Mouse (Mus musculus) left cerebral cortex, postnatal 25 days (tissue): ENCODE measurements at regions not wholly inside any gene's neighbourhood (a gene's known extent, or its start where the extent isn't known, plus 50 kb on each side); places are given as distances from the start of the nearest gene placed in this dataset.

ENCODE experiments used
- DNase-seq, 2 experiments: peaks; one replicate each; pipeline ENCODE4 v3.0.0; 2022; ENCODE audit warnings: low spot score in 2 of 2, mixed read lengths in 1 of 2
- intact Hi-C: fragments of 180-260 bp; cut with DNase I; formaldehyde crosslinking; loops from one replicate; pipeline ENCODE4 v1.15.1; 2025

DNA sequence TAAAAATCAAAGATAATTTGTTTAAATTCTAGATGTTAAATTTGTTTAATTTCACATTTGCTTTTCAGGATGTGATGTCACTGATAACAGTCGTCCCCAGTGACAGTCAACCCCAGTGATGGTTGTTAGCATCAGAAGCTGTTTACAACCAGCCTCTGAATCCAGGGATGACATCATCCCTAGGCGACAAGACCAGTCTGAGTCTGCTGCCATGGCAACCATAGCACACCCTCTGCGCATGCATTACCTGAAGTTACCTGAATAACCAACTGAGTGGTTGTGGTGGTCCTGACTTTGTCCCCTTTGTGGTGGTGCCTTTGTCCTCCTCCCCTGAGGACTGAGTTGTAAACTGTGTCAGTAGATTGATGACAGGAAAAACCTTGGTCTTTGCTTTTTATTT, 92.0 kb upstream of the Zfp644 start:
- intact Hi-C loops = no loop called here
- no peak for DNase-seq

- intact Hi-C loops = no loop called here
- DNase-seq = no peak
These were observed 88.0 kb upstream of the Zfp644 start for GRCm38 (mm10) chr5:106785065-106785464.

DNA sequence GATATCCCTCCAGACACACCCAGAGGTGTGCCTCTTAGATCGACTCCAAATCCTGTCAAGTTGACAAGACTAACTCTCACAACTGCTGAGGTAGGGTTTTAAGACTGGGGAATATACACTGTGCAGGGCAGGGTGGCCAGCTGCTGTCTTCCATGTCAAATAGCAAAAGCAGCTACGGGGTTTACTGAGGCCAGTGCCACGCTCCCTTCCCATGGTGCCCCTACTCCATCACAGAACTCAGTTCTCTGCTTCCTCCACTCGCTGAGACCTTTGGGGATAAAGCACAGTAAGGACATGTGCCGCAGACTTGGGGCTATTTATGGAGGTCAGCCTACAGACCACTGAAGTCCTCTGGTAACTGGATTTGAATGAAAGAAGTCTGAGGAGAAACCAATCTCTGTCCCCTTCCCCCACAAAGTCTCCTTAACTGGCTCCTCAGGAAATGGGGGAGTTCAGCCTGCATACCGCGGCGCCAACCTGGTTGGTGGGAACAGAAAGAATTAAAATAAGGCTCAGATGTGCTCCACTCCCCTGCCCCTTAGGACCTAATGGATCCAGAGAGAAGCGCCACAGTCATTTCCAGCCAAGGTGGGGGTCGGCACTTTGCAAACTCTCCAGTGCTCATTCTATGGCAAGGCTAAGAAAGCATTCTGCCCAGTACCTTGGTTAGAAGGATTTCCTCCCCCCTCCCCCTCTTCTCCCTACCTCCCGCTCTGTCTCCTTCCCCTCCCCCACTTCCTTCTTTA, 87.0 kb upstream of the Zfp644 start:
- intact Hi-C loops = no loop called here

DNA sequence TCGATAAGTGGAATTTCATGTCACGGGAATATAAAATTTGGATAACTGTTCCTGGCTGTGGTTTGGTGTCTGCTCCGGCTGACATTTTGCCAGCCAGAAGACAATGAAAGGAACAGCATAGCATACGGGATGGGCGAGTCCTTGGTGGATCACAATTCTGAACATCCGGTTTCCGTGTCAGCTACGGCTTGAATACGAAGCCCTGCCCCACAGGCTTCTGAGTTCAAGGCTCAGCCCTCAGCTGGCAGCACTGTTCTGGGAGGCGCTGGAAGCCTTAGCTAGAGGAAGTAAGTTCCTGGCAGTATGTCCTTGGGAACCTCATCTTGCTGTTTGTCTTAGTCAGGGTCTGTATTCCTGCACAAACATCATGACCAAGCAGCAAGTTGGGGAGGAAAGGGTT, 83.7 kb upstream of the Zfp644 start:
- intact Hi-C loops = no loop called here

More for the DNA sequence above, 87.0 kb upstream of the Zfp644 start:
- no peak for DNase-seq

DNA sequence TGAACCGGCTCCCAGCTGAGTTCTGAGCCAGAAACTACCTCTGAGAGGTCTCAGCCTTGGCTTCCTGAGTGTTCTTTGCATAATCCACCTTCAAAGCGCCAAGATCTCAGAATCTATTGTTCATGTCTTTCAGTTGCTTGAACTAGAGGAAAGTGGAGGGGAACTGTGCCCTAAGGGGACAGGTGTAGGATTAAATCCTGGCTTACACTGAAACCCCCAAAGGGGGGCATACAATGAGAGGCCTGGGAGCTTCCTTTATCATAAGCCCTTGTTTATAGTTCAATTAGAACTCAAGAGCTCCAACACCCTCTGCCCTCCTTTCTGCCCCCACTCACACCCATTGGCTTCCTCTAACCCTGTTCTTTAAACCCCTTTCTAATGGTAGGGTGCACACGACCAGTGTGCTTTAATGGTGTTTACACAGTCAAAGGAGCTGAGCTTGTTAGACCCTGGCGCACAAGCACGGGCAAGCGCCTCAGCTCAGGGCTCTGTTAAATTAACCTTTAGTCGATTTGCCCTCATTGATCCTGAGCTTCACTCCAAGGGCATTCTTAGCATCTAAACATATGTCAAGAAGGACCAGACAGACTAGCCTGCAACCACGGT, 81.2 kb upstream of the Zfp644 start:
- DNase-seq = no peak
- intact Hi-C loops = no loop called here

More for the DNA sequence above, 83.7 kb upstream of the Zfp644 start:
- DNase-seq = no peak

GRCm38 (mm10) chr5:106775010-106775693, 78.1 kb upstream of the Zfp644 start:
- intact Hi-C loops = no loop called here
- no peak for DNase-seq

DNA sequence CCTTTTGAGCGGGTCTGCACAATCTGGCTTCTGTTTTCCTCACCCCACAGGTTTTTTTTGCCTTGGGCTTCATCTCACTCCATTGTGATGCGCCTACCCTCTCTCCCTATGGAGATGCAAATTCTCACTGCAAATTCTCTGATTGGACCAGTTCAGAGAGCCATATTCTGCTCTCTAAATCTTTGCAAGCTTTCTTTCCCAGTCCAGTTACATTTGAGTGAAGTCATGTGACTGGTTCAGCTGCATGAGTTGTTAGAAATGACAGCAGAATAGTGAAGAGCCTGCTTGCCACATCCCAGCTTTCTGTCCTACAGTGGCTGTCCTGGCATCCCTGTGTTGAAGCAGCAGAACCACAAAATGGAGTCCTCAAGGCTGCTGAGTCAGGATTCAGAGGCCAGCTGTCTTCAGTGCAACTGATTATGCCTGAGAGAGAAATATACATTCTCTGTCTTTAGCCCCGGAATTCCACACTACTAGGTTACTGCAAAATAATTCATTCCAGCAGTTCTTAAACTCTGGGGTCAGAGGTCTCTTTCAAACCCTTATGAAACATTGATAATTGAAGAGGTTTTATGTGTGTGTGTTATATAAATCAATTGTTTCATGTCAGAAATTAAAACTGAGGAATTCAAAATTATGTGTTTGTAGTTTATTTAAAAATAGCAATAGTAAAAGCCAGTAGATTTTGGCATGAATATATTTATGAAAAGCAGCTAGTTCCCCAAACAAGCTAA, 76.3 kb upstream of the Zfp644 start:
- intact Hi-C loops = no loop called here
- peak in 1 of 2 experiments; percentile 14 for DNase-seq

DNA sequence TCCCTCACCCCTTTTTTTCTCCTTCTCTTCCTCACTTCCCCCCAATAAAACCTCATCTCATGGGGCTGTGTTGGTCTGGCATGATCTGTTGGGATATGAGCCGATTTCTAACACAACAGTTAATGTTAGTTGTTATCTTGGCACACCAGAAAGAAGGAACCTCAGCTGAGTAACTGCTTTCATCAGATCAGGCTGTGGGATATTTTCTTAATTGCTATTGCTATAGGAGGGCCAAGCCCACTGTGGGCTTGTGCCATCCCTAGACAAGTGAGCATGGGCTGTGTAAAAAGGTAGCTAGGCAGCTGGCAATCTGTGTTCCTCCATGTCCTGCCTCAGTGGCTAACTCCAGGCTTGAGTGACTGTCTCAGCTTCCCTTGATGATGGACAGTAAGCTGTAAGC, 73.9 kb upstream of the Zfp644 start:
- intact Hi-C loops = no loop called here

DNA sequence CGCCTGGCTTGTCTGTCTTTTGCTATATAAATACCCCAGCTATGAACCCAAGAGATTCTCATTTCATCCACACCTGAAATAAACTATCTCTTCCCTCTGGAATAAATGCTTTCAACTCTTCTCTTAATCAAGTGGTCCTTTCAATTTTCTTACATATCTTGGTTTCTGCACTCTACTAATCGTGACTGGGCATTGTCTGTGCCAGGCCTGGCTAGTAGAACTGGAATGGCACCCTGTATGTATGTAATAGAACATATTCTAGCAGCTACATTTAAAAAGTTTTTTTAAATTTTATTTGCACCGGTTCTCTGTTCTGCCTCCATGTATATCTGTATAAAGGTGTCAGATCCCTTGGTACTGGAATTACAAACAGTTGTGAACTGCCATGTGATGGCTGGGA, 68.2 kb upstream of the Zfp644 start:
- DNase-seq = no peak
- intact Hi-C loops = no loop called here

More for the DNA sequence above, 73.9 kb upstream of the Zfp644 start:
- DNase-seq = no peak

DNA sequence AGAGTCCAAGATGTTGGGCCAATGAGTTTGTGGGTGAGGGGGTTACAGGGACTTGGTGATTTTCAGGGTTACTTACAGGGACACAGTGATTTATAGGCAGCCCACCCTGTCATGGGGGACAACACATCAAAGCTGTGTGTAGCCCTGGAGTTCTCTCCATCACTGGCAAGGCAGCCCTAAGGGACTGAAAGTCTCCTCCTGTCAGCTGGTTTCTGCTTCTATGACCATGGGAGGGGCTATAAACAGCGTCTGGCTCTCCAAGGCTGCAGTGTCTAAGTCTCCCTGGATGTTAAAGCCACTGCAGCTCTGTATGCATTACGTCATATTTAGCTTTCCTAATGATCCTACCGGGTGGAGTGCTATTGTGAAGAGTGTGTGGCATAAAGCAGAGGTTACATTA, 66.2 kb upstream of the Zfp644 start:
- no peak for DNase-seq
- intact Hi-C loops = no loop called here

DNA sequence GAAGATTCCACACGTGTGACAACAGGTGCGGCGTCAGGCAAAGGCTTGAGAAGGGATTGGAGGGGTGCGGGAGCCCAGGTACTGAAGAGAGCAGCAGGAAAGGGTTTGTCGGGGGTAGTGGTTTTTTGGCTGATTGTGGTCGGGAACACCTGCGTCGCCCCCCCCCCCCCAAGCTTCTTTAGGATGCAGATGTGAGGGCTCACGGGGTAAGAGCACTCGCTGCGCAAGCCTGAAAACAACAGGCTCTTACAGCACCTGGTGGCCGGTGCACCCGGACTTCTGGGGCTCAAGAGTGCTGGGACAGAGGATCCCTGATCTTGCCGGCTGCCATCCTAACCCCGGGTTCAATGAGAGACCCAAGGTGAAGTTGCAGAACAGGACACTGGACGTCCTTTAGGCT, 60.9 kb upstream of the Zfp644 start:
- no peak for DNase-seq
- intact Hi-C loops = no loop called here

- DNase-seq = no peak
- intact Hi-C loops = no loop called here
These were observed 60.3 kb upstream of the Zfp644 start for GRCm38 (mm10) chr5:106757436-106757835.

DNA sequence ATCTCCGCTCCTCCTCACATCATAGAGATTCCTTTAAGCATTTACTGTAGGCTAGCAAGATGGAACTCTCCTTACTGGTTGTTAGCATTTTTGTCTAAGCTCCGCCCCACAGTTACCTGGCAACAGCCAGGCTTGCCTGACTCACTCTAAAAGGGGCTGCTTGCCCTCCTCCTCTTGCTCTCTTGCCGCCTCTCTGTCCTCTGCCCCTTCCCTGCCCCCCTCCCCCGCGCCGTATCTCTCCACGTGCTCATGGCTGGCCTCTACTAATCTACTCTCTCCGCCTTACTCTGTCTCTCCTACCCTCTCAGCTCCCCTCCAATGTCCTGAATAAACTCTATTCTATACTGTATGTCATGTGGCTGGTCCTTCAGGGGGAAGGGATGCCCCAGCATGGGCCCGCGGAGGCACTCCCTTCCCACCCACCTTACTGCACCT, 59.9 kb upstream of the Zfp644 start:
- DNase-seq = peak in 1 of 2 experiments; percentile 36
- intact Hi-C loops = no loop called here

DNA sequence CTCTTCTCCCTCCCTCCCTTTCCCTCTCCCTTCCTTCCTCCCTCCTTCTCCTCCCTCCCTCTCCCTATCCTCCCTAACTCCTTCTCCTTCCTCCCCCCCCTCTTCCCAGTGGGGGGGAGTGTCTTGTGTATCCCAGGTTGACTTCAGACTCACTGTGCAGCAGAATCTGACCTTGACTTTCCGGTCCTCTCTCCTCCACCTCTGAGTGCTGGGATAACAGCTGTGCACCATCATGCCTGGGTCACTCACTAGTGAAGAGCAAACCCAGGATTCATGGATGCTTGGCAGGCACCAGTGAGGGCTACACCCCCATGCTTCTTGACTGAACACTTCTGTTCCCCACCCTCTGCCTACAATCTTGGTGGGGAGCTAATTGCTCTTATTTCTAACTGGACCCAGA, 56.2 kb upstream of the Zfp644 start:
- intact Hi-C loops = no loop called here
- no peak for DNase-seq

DNA sequence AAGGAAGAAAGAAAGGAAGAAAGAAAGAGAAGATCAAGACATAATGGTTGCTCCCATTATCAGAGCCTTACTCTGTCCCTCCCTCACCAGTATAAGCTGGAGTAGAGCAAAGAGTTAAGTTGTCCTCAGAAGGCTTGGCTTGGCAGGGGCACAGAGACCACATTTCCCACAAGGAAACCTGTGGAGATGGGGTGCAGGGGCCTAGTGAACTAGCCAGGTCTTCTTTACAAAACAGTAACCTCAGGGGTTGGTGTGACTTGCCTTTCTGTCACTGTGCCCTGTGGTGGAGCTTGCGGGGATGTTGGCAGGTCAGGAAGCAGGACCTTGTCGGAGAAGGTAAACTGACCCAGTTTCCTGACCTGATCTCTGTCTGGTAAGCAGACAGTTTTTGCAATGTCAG, 53.1 kb upstream of the Zfp644 start:
- intact Hi-C loops = no loop called here
- DNase-seq = no peak

DNA sequence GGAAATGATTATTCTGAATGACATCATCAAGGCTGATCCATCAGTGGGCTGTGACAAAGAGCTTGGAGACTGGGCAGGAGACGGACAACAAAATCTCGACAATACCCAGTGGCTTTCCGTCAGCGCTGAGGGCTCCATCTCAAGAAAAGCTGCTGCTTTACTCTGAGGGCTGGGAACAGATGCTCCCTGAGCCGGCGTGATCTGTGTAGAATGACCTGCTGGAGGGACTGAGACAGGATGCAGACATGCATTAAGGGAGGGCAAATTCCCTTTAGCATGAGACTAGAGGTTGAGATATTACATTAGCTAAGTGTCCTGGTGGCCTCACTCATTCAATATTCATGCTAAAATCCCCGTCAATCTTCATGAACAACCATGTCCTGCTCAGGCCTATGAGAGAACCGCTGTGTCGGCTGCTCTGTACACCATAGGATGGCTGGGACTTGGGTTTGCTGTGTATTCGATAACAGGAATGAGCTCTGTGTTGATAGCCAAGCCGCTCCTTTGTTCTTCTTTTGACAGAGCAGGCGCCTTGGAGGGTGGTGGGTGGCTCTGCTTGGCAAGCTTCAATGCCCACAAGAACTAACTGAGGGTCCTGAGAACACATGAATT, 51.5 kb upstream of the Zfp644 start:
- intact Hi-C loops = no loop called here
- no peak for DNase-seq
